Mouse (Mus musculus): ENCODE results near the gene Dvl2. TPM values are rescaled to one million over a fixed set of nuclear protein-coding genes. Genes with fewer than 3 reads are reported as not detected.

Dvl2 gene
- polyA plus RNA-seq, 1 experiment from 2014 or later = 34.6 TPM

DNA sequence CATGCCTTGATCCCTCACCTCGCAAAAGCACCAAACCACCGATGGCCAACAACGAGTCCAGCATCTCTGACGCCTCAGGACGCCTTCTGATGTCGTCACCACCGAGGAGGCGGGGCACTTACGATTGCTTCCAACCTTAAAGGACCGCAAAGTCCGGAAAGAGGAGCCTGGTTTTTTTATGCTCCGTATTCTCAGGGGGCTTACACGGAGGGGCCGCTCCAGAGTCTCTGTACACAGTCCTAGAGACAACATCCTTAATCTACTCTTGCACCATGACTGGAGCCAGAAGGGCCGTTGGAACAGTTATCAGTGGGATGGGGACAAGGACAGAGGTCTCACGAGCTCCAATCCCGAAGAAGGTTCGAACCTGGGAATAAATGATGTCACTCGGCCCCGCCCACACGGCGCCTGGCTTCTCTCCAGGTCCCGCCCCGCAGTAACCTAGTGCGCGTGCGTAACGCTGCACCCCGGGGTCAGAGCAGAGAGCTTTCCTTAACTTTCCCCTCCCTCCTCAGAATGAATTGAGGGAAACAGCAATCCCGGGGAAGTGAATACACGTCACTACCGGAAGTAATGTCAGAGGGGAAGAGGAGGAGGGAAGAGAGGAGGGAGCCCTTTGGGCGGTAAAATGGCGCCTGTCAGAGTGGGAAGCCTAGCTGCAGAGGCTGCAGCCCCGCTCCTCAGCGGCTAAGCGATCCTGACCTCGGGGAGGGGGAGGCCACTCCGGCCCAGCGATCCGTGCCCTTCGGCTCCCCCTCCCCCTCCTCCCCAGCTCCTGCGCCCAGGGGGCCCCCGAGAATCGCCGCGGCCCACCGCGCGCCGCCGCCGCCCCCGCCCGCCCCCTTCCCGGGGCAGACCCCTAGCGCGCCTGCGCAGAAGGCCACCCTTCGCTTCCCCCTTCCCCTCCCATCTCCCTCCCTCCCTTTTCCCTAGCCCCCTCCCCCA lies 19.9 kb upstream of the Dvl2 start:
- Histone ChIP-seq H3K4me3 (replicated peaks; ENCODE audit: low read length) (peak overlapping the region; percentile 73), H3K36me3 (ENCODE audit: control insufficient read depth, insufficient read depth) (peaks cover 14% of the 10 kb centered on the region), H3K4me2 (ENCODE audit: low read length) (peak overlapping the region; percentile 77), H3K27me3 (replicated peaks; ENCODE audit: control insufficient read depth, insufficient read depth, low read length) (no peaks in the 10 kb centered on the region), H3K9ac (replicated peaks; ENCODE audit: low read depth, low read length) (peak overlapping the region; percentile 80), H3K9me3 (ENCODE audit: control insufficient read depth, low read length) (no peaks in the 10 kb centered on the region), H3K4me1 (replicated peaks; ENCODE audit: control insufficient read depth, insufficient read depth, low read length) (peaks cover 30% of the 10 kb centered on the region), H3K27ac (ENCODE audit: low read length) (peak overlapping the region; percentile 98)
- under 1% methylated on average over 39 of the region's 60 CpGs for WGBS
- ATAC-seq = peak; percentile 93

DNA sequence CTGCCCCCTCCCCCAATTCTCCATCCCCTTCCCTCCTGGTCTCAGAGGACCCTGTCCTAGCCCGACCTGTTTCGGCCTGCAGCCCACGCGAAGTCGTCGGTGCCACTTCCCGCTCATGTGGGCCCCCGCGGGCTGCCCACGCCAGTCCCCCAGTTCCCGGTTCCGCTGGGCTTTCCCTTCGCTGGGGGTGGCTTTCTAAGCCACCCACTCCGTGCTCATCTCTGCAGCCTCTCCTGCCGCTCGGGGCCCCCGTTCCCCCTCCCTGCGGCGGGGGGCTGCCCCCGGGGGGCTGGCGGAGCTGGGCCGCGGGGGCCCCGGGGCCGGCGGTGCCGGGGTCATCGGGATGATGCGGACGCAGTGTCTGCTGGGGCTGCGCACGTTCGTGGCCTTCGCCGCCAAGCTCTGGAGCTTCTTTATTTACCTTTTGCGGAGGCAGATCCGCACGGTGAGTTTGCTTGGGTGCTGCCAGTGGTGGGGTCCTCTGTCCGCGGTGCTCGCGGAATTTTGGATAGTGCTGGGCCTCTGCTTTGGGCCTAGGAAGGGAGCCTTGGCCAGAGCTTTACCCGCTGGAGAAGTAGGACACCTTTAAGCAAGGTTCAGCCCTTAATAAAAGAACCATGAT lies 19.1 kb upstream of the Dvl2 start, which contains the start of gene Ctdnep1:
TSS of gene Ctdnep1 (plus strand) at position 16 of the 622 bp plus-strand sequence.
- WGBS = under 1% methylated on average over 43 of the region's 43 CpGs
- no peak; the same call in 1 of the 2 replicates for ATAC-seq

DNA sequence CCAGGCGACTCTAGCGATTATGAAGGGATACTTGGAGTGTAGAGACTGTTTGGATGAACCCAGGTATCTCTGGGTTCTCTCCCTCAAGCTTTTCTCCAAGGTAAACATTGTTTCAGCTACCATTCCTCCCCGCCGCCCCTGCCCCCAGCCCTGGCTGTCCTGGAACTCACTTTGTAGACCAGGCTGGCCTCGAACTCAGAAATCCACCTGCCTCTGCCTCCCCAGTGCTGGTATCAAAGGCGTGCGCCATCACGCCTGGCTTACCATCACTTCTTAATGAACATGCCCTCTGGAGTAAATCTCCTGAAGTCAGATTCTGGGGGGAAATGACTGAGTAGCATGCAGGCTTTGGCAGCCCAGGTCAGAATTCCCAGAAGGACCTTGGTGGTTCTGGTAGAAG lies 18.2 kb upstream of the Dvl2 start, which contains the start of gene Elp5:
TSS of gene Elp5 (minus strand) at position 293 of the 400 bp plus-strand sequence.
- H3K4me3 ChIP-seq (replicated peaks; ENCODE audit: low read length) = peak within 1 kb of the TSS; percentile 73
- 63% methylated on average over 8 of the region's 8 CpGs for WGBS
- peak within 1 kb of the TSS; percentile 80 for H3K9ac ChIP-seq (replicated peaks; ENCODE audit: low read depth, low read length)
- peaks cover 30% of the 10 kb centered on the region for H3K4me1 ChIP-seq (replicated peaks; ENCODE audit: control insufficient read depth, insufficient read depth, low read length)
- H3K27ac ChIP-seq (ENCODE audit: low read length) = peak within 1 kb of the TSS; percentile 98
- H3K9me3 ChIP-seq (ENCODE audit: control insufficient read depth, low read length) = no peaks in the 10 kb centered on the region
- peaks cover 17% of the 10 kb centered on the region for H3K36me3 ChIP-seq (ENCODE audit: control insufficient read depth, insufficient read depth)
- H3K4me2 ChIP-seq (ENCODE audit: low read length) = peak within 1 kb of the TSS; percentile 65
- no peaks in the 10 kb centered on the region for H3K27me3 ChIP-seq (replicated peaks; ENCODE audit: control insufficient read depth, insufficient read depth, low read length)
- ATAC-seq = no peak

More for the DNA sequence above, 19.1 kb upstream of the Dvl2 start, which contains the start of gene Ctdnep1:
- Histone ChIP-seq H3K9ac (replicated peaks; ENCODE audit: low read depth, low read length) (peak within 1 kb of the TSS; percentile 80), H3K9me3 (ENCODE audit: control insufficient read depth, low read length) (no peaks in the 10 kb centered on the region), H3K27ac (ENCODE audit: low read length) (peak within 1 kb of the TSS; percentile 98), H3K4me1 (replicated peaks; ENCODE audit: control insufficient read depth, insufficient read depth, low read length) (peaks cover 30% of the 10 kb centered on the region), H3K36me3 (ENCODE audit: control insufficient read depth, insufficient read depth) (peaks cover 17% of the 10 kb centered on the region), H3K4me3 (replicated peaks; ENCODE audit: low read length) (peak within 1 kb of the TSS; percentile 73), H3K27me3 (replicated peaks; ENCODE audit: control insufficient read depth, insufficient read depth, low read length) (no peaks in the 10 kb centered on the region), H3K4me2 (ENCODE audit: low read length) (peak within 1 kb of the TSS; percentile 77)

DNA sequence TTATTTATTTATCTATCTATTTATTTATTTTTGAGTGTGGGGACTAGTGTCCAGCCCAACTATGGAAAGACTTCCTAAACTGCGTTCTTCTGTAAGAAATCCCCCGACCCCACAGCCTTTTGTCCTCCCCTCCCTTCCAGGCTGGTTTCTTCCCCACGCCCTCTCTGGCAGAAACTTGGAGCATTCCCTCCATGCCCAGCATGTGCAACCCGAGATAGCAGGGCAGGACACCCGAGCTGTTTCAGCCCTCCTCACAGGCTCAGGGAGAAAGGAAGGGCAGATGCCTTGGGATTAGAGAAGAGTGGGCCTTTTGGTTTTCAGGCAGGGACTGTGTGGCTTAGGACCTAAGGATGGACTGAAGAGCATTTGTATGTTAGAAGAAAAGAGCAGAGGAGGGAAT lies 17.5 kb upstream of the Dvl2 start:
- WGBS = 24% methylated on average over 5 of the region's 5 CpGs
- peak overlapping the region; percentile 65 for H3K4me2 ChIP-seq (ENCODE audit: low read length)
- H3K4me3 ChIP-seq (replicated peaks; ENCODE audit: low read length) = peak overlapping the region; percentile 11
- no peak for ATAC-seq
- peaks cover 30% of the 10 kb centered on the region for H3K4me1 ChIP-seq (replicated peaks; ENCODE audit: control insufficient read depth, insufficient read depth, low read length)
- peaks cover 22% of the 10 kb centered on the region for H3K36me3 ChIP-seq (ENCODE audit: control insufficient read depth, insufficient read depth)
- H3K27me3 ChIP-seq (replicated peaks; ENCODE audit: control insufficient read depth, insufficient read depth, low read length) = no peaks in the 10 kb centered on the region
- H3K9ac ChIP-seq (replicated peaks; ENCODE audit: low read depth, low read length) = 0 out of 2 replicates have a peak overlapping the region, but pooled peaks have one; percentile 26
- no peaks in the 10 kb centered on the region for H3K9me3 ChIP-seq (ENCODE audit: control insufficient read depth, low read length)
- H3K27ac ChIP-seq (ENCODE audit: low read length) = no peak overlapping the region

DNA sequence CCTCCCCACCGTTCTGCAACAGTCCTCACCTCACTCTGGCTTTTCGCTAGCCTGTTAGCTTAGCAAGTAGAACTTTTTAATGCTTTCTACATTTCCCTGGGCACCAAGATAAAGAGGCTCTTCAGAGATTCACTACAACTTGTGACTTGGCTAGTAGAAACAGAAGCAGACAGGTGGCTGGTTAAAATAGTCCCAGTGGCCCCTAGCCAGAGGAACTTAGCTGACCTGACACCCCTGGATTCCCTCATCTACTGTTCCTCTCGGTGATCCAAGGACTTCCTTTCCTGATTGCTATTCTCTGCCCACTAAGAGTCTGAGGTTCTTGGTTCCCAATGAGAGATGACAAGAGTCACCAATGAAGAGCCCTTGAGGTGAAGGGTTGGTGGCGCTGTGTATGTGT lies 17.0 kb upstream of the Dvl2 start:
- H3K9ac ChIP-seq (replicated peaks; ENCODE audit: low read depth, low read length) = no peak overlapping the region
- no peaks in the 10 kb centered on the region for H3K27me3 ChIP-seq (replicated peaks; ENCODE audit: control insufficient read depth, insufficient read depth, low read length)
- no peak overlapping the region; the same call in 1 of the 2 replicates for H3K4me2 ChIP-seq (ENCODE audit: low read length)
- WGBS = 91% methylated on average over 4 of the region's 4 CpGs
- peaks cover 30% of the 10 kb centered on the region for H3K4me1 ChIP-seq (replicated peaks; ENCODE audit: control insufficient read depth, insufficient read depth, low read length)
- peaks cover 22% of the 10 kb centered on the region for H3K36me3 ChIP-seq (ENCODE audit: control insufficient read depth, insufficient read depth)
- no peak for ATAC-seq
- H3K27ac ChIP-seq (ENCODE audit: low read length) = no peak overlapping the region
- no peaks in the 10 kb centered on the region for H3K9me3 ChIP-seq (ENCODE audit: control insufficient read depth, low read length)
- no peak overlapping the region; the same call in 1 of the 2 replicates for H3K4me3 ChIP-seq (replicated peaks; ENCODE audit: low read length)

DNA sequence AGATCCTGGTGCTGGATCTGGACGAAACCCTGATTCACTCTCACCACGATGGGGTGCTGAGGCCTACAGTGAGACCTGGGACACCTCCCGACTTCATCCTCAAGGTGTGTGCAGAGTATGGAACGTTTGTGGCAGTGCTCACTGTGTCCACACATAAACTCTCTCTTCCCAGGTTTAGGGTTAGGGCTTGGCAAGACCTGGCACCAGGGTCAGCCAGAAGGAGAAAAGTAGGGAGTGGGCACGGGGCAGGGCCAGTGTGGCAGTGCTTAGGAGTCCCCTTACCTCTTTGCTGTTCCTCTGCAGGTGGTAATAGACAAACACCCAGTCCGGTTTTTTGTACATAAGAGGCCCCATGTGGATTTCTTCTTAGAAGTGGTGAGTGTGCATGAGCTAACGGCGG lies 16.0 kb upstream of the Dvl2 start:
- H3K4me3 ChIP-seq (replicated peaks; ENCODE audit: low read length) = no peak overlapping the region
- H3K36me3 ChIP-seq (ENCODE audit: control insufficient read depth, insufficient read depth) = peaks cover 29% of the 10 kb centered on the region
- ATAC-seq = no peak
- no peak overlapping the region for H3K4me2 ChIP-seq (ENCODE audit: low read length)
- H3K27ac ChIP-seq (ENCODE audit: low read length) = no peak overlapping the region
- peaks cover 25% of the 10 kb centered on the region for H3K4me1 ChIP-seq (replicated peaks; ENCODE audit: control insufficient read depth, insufficient read depth, low read length)
- H3K9ac ChIP-seq (replicated peaks; ENCODE audit: low read depth, low read length) = no peak overlapping the region
- H3K27me3 ChIP-seq (replicated peaks; ENCODE audit: control insufficient read depth, insufficient read depth, low read length) = no peaks in the 10 kb centered on the region
- WGBS = 91% methylated on average over 8 of the region's 8 CpGs
- H3K9me3 ChIP-seq (ENCODE audit: control insufficient read depth, low read length) = no peaks in the 10 kb centered on the region

DNA sequence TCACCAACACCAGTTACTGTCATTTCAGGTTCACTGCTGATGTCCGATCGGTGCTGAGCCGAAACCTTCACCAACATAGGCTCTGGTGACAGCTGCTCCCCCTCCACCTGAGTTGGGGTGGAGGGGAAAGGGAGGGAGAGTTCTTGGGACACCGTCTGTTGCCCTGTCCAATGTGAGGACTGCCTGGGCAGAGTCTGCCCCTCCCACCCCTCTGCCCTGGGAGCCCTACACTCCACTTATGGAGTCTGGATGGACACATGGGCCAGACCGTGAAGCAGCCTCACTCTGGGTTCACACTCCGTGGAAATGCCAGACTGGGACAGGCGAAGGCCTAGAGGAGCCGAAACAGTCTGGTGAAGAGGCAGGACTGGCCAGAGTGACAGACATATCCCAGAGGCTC lies 10.4 kb upstream of the Dvl2 start:
- Histone ChIP-seq H3K36me3 (ENCODE audit: control insufficient read depth, insufficient read depth) (peaks cover 31% of the 10 kb centered on the region), H3K4me3 (replicated peaks; ENCODE audit: low read length) (no peak overlapping the region), H3K4me2 (ENCODE audit: low read length) (no peak overlapping the region), H3K27me3 (replicated peaks; ENCODE audit: control insufficient read depth, insufficient read depth, low read length) (no peaks in the 10 kb centered on the region), H3K4me1 (replicated peaks; ENCODE audit: control insufficient read depth, insufficient read depth, low read length) (peaks cover 18% of the 10 kb centered on the region), H3K9ac (replicated peaks; ENCODE audit: low read depth, low read length) (no peak overlapping the region), H3K27ac (ENCODE audit: low read length) (no peak overlapping the region), H3K9me3 (ENCODE audit: control insufficient read depth, low read length) (no peaks in the 10 kb centered on the region)
- no peak for ATAC-seq
- 86% methylated on average over 8 of the region's 8 CpGs for WGBS

DNA sequence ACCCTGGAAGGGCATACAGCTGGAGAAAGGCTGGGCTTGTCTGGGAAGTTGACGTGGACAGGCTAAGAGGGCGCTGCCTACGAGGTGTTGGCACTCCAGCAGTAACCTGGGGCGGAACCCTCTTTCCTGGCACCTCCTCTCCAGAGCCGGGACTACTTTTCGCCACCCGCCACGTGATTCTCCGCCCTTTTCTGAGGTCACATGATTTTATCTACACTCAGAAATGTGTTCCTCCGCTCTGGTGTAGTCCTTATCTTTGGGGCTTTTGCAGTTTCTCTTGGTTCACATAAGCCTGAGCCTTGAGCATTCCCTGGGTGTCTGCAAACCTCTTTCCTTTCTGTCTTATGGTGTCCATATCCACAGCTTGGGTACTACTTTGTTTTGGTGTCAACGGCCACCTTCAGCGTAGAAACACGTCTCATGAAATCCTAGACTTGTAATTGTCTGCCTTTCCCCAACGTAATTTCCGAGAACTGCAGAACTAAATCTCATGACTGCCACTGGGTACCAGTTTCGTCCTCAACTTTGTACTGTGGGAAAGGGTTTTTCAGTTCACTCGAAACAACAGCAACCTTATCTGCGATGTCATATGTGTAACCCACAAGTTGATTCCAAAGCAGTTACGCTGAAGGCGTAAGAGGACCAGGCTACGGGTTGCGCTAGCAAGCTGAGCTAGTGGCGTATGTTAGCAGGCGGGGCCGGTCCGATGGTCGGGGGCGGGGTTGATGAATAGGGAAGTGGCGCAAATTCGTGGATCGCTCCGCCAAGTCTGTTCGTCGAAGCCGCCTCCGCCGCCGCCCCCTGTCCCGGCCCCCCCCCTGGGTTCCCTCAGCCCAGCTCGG lies 9.3 kb upstream of the Dvl2 start, which contains the start of gene Gabarap:
TSS of gene Gabarap (plus strand) at position 294 of the 842 bp plus-strand sequence.
- peak; percentile 70 for ATAC-seq
- Histone ChIP-seq H3K27ac (ENCODE audit: low read length) (peak within 1 kb of the TSS; percentile 95), H3K4me3 (replicated peaks; ENCODE audit: low read length) (peak within 1 kb of the TSS; percentile 62), H3K9me3 (ENCODE audit: control insufficient read depth, low read length) (no peaks in the 10 kb centered on the region), H3K27me3 (replicated peaks; ENCODE audit: control insufficient read depth, insufficient read depth, low read length) (no peaks in the 10 kb centered on the region), H3K36me3 (ENCODE audit: control insufficient read depth, insufficient read depth) (peaks cover 23% of the 10 kb centered on the region), H3K4me1 (replicated peaks; ENCODE audit: control insufficient read depth, insufficient read depth, low read length) (peaks cover 18% of the 10 kb centered on the region), H3K4me2 (ENCODE audit: low read length) (peak within 1 kb of the TSS; percentile 88), H3K9ac (replicated peaks; ENCODE audit: low read depth, low read length) (peak within 1 kb of the TSS; percentile 73)
- WGBS = under 1% methylated on average over 38 of the region's 40 CpGs

Measured in forebrain, embryonic 16.5 days (tissue).